Mouse (Mus musculus): Measurements from ENCODE around the gene Adam11. TPM values are rescaled to one million over a fixed set of nuclear protein-coding genes. Genes with fewer than 3 reads are reported as not detected.
A peak's percentile ranks its signal among the peaks of the same experiment; 100 is the strongest.

Adam11 gene
- total RNA-seq, 2 experiments from 2014 or later, result 0.31 to 0.41 TPM

DNA sequence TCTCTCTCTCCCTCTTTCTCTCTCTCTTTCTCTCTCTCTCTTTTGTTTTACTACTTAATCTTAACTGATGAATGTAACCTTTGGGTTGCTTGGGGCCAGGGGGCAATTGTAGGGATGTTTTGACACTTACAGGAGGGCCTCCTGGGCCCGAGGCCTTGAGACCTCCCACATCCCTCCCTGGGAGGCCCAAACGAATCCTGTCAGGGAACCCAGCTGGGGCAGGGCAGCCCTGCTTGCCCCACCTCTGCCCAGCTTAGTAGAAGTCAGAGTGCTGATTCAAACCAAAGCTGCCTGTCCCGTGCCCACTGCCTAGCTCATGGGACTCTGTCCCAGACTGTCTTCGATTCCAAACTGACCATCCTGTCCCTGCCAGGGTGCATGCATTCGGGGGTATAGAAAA lies 17.4 kb downstream of the Adam11 start:
- DNase-seq (ENCODE audit: low spot score), result no peak

DNA sequence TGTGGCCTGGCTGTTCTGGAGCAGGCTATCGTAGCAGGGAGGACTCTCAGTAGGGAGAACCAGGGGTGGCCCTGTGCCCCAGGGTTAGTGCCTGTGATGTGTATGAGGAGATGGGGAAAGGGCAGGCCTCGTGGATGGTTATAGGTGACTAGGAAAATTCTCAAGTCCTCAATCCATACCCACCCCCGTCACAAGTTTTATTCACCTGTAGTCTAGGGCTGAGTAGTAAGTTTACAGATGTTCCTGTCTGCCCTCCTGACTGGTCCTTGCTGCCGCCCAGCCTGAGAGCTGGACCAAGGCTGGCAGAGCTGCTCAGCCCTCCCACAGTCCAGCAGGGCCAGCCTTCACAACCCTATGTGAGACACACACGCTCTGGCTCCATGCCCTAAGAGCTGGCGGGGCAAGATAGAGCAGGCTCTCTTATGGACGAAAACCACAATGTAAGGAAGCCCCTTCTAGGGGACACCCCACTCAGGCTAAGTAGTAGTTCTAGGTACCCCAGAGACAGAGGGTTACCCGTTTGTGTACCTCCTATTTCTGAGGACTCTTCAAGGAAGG lies 17.9 kb downstream of the Adam11 start:
- DNase-seq (ENCODE audit: low spot score), result no peak

DNA sequence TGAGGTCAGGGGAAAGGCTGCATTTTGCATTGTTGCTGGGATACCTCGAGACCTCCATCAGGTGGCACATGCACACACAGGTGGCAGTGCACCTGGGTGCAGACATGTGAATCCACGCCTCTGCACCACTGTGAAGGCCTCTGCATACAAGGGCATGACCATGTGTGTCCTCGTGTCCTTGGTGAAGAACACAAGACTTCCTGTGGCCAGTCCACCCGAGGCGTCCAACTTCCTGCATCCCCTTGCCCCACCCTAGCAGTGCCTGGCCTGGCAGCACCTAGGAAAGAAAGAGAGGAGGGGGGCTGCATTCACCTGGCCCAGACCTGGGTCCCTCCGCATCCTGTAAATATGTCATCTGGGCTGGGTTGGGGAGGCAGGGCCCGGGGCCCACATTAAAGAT lies 18.6 kb downstream of the Adam11 start:
- DNase-seq (ENCODE audit: low spot score), result no peak

DNA sequence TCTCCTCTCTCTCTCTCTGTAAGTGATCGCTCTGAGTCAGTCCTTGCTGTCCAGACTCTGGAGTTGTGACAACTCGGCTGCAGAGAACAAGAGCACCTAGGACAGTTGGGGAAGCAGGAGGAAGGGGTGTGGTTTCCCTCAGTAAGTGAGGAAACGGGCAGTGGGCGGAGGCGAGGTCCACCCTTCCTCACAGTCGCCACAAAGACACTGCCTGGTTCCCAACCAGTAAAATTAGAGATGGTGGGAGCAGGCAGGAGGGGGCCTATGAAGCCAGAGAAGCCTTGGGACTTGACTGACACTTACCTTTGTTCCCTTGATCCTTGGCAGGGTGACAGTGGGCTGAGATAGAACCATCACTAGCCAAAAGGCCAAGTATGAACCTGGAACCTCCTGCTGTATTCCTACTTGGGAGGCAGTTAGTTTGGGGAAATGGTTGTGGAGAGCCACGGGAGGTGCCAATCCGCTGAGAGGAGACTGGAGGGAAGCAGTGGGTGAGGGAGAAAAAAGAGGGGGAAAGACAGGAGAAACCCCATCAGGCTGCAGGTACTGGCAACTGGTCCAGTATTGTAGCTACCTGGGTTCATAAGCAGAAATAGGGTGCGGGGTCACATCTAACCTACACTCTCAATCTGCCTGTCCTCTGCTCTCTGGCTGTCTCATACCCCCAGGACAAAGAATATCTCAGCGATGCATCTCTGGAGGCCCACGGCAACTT lies 19.2 kb downstream of the Adam11 start:
- no peak for DNase-seq (ENCODE audit: low spot score)

DNA sequence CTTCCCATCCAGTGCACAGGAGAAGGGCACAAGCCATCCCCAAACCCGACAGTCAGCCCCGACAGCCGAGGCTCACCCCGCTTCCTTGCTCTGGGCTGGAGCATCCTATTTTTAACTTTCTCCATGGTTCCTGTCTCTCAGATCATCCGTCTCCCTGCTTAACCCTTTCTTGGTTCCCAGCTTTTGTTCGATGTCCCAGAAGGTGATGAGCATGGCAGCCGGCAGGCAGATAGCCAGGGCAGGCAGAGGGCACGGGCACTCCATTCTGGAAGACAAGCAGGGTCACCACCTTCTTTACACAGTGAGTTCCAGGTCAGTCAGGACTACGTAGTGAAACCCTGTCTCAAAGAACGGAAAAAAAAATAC lies 19.7 kb downstream of the Adam11 start:
- no peak for DNase-seq (ENCODE audit: low spot score)

DNA sequence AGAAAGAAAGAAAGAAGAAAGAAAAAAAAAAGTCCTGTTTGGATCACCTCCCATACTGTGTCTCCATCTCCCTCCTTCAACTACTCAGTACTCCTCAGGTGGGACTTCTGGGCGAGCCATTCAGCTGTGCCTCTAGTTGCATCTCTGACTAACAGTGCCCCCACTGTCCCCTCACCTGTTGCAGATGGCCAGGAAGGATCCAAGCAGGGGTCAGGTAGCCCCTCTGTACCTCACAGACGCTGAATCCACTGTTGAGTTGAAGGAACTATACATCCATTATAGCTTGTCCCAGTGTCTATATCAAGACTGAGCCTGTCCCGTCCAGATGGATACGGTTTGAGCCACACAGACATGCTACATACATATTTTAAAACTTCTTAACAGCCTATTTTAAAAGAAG lies 20.3 kb downstream of the Adam11 start:
- DNase-seq (ENCODE audit: low spot score), result no peak

DNA sequence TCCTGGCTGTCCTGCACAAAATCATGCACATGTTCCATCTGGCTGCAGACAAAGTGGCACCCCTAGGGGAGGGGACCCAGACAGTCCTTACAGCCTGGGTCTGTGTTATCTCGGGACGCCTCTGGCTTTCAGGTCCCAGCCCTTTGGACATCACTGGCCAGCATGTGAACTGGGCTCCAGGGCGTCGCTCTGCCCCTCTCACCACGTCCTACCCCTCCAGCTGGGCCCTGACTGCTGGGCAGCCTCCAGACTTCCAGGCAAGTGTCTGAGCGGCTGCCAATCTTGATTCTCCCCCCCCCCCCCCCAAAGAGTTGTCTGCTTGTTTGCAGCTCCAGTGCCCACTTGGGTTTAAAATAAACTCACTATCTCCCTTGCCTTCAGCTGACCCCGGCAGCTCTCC lies 22.2 kb downstream of the Adam11 start:
- DNase-seq (ENCODE audit: low spot score), result no peak

DNA sequence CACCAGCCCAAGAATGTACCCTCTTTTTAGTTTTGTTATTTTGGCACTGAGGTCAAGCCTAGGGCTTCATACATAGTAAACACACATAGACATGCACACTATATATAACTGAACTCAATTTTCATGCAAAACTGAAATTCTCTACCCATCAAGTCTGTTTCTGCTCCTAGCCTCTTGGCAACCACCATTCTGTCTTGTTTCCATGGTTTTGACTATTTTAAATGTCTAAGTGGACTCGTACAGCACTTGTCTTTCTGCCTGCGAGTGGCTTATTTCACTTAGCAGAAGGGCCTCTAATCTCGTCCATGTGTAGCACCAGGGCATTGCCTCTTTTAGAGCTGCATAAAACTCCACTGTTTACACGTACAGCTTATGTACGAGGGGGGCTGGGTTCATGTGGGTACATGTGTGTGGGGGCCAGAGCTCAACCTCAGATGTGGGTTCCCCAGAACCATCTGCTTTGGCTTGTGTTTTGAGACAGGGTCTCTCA lies 26.5 kb downstream of the Adam11 start:
- no peak for DNase-seq (ENCODE audit: low spot score)

DNA sequence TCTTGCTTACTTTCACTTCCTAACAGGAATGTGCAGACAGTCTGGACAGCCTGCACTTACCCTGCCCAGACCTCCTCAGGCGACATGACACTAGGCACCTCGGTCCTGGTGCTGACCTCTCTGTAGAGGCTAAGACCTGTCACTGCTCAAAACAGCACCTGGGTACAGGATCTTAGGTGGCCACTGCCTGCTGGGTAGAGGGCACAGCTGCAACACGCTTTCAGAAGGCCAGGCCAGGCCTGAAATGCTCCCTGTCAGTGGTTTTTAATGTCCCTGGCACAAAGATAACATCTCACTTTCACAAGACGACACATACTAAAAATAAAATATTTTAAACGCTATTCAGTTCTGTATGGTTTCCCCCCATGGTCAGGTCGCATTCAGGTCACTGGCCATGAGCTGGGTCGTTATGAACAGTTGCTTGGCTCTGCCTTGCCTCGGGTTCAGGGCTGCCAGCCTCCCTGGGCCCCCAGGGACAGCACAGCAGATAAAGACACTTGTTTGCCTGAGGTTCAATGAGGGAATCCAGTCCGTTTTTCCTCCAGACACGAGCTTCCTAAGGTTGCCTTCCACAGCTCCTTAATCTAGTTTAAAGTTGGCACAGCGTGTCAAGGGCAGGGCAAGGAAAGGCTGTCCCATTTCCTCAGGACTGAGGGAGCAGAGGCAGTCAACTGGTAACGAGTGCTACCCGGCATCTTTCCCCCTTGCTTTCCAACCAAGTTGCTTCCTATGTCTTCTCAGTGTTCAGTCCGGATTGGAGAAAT lies 30.6 kb downstream of the Adam11 start:
- DNase-seq (ENCODE audit: low spot score), result peak; percentile 52

DNA sequence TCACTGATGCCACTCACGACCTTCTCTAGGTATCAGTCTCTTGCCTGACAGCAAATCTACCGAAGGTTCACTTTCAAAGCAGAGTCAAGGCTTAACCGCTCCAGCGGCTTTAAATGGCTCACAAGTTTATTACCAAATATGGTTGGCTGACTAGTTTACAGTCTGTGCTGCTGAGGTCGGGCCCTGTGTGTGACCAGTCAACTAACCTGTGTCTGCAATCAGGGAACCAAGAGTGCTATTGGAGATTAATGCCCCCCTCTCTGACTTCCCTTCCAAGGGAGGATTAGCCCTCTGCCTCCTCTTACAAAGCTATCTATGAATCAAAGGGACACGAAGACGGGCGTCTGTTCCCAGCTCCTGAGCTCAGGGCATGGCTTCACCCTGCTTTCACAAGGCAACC lies 32.9 kb downstream of the Adam11 start:
- DNase-seq (ENCODE audit: low spot score), result no peak

DNA sequence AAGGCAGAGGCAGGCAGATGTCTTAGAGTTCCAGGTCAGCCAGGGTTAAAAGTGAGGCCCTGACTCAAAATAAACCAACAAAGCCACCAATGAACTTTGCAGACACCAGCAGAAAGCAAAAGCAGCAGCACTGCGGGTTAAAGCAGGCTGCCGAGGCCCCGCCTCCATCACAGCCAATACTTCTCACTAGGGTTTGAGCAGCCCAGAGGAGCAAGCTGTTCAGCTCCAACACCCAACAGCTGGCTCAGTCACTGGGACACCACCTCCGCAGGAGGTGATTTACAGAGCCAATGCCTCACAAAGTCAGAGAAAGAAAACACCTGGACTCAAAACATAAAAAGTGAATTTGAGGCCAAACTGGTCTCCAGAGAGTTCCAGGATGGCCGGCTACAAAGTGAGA lies 42.2 kb downstream of the Adam11 start:
- no peak for DNase-seq (ENCODE audit: low spot score)

DNA sequence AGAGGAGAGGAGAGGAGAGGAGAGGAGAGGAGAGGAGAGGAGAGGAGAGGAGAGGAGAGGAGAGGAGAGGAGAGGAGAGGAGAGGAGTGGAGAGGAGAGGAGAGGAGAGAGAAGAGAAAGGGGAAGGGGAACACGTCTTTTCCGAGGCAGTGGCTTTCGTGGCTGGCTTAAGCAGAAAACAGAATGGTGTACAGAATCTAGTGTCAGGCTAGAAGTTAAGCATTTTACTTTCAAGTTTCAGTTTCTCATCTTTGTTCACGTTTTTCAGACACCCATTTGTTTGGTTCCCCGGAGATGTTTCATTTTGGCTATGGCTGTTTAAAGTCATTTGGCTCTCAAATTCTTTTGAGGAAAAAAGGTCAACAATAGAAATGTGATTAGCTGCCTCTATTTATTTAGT lies 47.0 kb downstream of the Adam11 start:
- no peak for DNase-seq (ENCODE audit: low spot score)

DNA sequence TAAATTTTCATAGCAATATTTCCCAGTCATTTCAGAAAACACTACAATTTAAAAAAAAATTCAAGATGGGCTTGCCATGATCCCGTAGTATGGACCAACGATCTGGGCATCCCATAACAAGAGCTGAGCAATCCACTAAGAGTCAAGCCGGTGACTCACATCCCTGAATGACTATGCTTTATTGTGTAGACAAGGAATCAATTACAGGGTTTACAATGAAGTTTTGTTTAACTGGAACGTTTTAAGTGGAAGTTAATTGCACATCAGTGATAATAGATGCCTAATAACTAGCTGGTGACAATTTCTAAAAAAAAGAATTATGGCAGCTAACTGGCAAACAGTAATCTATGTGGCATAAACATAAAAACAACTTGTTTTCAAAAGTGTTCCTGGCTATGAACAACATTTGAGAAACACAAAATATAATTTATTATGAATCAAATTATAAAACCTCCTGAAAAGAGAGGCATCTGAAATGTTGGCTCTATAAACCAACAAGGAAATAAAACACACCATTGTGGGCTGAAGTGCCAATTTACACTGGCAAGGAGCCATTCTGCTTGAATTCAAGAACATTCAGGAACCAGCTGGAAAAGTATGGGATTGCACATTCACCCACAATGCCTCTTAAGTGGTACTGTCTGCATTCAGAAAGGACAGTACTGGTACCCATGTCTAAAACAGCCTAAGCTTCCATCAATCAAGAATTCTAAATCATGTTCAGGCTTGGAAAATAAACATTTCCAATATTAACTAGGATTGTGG lies 49.7 kb downstream of the Adam11 start:
- no peak for DNase-seq (ENCODE audit: low spot score)

DNA sequence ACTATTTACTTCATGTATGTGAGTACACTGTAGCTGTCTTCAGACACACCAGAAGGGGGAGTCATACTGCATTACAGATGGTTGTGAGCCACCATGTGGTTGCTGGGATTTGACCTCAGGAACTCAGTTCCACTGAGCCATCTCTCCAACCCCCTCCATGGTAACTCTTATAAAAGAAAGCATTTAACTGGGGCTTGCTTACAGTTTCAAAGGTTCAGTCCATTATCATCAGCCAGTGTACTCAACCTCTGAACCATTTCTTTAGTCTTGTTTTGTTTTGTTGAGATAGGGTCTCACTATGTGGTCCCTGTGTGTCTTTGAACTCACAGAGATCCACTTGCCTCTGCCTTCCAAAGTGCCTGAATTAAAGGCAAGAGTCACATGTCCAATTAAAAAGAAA lies 53.6 kb downstream of the Adam11 start:
- no peak for DNase-seq (ENCODE audit: low spot score)

DNA sequence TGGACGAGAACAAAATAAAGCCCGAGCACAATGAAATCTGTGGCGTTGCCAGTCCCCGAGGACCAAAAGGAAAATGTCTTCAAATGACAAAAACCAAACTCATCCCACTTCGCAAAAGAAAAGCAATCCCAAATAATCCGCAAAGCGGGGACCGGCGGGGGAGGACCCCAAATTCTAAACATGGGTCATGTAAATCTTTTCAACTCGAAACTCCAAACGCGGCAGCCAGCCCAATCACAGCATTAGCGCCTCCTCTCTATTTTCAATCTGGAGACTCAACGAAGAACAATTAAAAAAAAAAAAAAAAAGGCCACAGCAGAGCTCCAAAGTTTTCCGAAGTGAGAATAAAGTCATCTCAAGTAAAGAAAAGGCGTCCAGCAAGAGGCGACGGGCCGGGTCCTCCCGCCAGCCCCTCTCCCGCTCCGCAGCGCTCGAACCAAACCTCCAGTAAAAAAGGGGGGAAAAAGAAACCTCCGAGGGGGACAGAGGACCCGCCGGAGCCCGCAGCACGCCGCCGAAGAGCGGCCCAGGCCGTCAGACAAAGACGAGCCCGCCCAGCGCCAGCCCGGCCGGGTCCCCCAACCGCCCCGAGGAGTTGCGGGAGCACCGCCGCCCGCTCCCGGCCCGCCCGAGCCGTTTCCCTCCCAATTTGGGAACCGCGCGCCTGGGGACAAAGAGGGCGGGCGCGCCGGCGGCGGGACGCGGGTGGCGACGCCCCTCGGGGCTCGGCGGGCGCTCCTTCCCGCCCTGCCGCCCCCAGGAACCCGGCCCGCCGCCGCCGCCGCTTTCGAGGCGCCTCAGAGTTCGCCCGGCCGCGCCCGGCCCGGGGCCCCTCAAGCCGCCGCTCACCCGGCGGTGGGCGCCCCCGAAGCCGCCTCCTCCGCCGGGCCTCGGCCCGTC lies 57.1 kb downstream of the Adam11 start:
- no peak for DNase-seq (ENCODE audit: low spot score)

DNA sequence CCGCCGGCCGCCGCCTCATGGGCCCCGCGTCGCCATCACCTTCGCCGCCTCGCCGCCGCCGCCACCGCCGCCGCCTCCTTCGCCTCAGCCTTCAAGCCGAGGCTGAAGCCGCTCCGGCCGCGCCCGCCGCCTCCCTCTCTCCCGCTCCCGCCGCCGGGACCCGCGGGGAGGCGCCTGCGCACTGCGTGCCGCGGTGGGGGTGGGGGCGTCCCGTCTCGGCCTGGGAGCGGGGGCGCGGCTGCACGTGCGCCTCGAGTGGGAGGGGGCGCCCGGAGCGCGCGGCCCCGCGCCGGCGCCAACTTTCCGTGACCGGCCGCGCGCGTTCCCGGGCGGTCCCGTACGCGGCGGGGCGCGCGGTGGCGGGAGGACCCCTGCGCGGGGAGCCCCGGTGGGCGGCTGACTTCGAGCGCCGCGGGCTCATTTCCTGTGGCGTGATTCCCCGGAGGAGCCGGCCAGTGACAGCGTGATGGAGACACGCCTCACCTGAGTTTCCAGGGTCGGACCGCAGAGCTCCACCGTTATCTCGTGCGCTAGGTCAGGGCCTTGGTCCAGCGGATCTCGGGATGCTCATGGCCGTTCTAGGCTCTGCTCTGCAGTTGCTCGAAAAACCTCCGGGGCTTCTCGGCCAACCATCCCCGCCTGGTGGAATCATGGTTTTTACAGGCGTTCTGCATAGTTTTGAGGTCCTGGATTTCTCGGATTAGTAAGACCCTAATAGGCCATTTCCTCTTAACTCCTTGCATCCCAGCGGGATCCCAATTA lies 58.0 kb downstream of the Adam11 start, which contains the start of gene Gjc1:
Gene Gjc1, minus strand, starts transcription at position 680 of the 762 bp plus-strand sequence.
- DNase-seq (ENCODE audit: low spot score), result peak; percentile 39

DNA sequence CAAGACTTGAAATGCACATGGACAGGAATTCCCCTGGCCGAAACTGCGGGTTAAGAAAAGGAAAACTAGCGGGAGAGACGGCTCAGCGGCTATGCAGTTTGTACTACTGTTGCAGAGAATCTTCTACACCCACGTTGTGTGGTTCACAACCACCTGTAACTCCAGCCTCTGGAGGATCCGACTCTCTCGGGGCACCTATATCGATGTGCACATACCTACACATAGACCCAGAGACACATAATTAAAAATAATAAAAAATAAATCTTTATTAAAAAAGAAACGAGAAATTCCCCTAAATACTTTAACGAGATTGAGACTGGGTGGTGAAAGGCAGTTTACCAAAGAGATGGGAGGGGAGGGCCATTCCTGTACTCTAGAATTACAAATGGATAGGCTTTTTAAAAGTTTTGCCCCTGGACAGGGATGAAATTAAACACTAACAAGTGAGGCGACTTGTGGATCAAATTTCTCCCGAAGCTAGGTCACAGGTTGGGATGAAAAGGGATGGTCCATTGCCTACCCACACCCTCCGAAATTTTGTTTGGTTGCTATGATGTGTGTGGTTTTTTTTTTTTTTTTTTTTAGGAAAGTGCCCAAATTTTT lies 58.6 kb downstream of the Adam11 start:
- DNase-seq (ENCODE audit: low spot score), result no peak

DNA sequence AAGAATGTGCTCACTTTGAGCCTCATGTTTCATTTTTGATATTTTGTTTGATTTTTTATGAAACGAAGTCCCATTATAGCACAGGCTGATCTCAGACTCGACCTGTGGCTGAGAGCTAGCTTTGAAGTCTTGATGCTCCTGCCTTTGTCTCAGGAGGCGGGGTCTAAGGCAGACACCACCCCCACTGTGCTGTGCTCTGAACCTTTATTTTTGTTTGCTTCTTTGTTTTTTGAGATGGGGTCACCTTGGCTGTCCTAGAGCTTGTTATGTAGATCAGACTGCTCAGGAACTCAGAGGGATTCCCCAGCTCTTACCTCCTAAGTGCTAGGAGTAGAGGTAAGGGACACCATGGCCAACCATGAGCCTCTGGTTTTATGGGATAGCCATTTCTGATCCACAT lies 59.2 kb downstream of the Adam11 start:
- DNase-seq (ENCODE audit: low spot score), result no peak

DNA sequence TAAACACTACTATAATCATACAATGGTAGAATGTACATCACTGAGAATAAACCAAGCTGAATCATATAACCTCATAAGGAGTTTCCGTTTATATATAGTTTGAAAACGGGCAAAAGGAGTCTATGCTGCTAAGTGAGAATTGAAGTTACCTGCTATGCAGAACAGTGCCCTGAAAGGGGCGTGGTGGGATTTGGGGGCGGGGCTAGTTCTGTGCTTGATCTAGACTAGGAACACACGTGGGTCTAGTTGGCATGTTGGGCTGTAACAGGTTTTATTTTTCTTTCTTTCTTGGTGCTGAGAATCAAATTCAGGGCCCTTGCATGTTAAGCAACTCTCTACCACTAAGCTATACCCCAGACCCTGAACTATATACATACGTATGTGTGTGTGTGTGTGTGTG lies 60.0 kb downstream of the Adam11 start:
- DNase-seq (ENCODE audit: low spot score), result no peak

DNA sequence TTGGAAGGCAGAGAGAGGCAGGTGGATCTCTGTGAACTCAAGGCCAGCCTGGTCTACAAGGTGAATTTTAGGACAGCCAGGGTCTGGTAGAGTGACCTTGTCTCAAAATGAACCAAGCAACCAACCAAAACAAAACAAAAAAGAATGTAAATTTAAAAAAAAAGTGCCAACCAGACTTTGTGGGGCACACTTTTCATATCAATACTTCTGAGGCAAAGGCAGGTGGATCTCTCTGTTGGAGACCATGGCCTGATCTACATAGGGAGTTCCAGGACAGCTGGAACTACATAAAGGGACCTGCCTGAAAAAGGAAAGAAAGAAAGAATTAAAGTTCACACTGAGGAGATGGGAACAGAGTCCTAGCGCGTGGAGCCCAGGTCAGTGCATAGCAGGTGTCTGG lies 65.2 kb downstream of the Adam11 start:
- DNase-seq (ENCODE audit: low spot score), result no peak

Data from gastrocnemius, adult 18-20 months (tissue).